Mouse (Mus musculus) layer of hippocampus, adult 11-12 months (tissue): ENCODE measurements around the gene Olfr835.

Experiments used
- DNase-seq: peaks from one replicate; pipeline ENCODE4 v3.0.0; 2022; ENCODE audit warnings: low spot score

Olfr835 gene

GRCm38 (mm10) chr9:19032435-19032834 is at the start of gene Olfr835:
TSS of gene Olfr835 (plus strand) at chr9:19032735.
- no peak for DNase-seq

GRCm38 (mm10) chr9:18987690-18988089 is 44.8 kb upstream of the Olfr835 start, which contains the start of gene Olfr834:
TSS of gene Olfr834 (plus strand) at chr9:18987990.
- DNase-seq, result no peak

GRCm38 (mm10) chr9:19084986-19085385 is 52.5 kb downstream of the Olfr835 start:
- DNase-seq, result no peak
